Mouse (Mus musculus) monocyte, adult 5-6 weeks (primary cell): ENCODE results near the gene Ermard. TPM values are rescaled to one million over a fixed set of nuclear protein-coding genes. Genes with fewer than 3 reads are reported as not detected.
A peak's percentile ranks its signal among the peaks of the same experiment; 100 is the strongest.
"Not testable (repeated sequence)": the region's sequence is repeated elsewhere in the genome, so short reads cannot be mapped to it uniquely, and the experiment has no call there.

Source experiments
- ATAC-seq: fragments of 153-309, 156-312 bp; replicated peaks from 2 replicates; pipeline ENCODE4 v1.8.0; 2017; ENCODE audit warnings: mild to moderate bottlenecking; ENCODE audit not compliant: low TSS enrichment, insufficient number of reproducible peaks, severe bottlenecking, poor library complexity, low FRiP score
- total RNA-seq: library from RNA; stranded (forward); fragments of 200-1000, 200-491, 200-594 nt; gene quantifications from 3 replicates; pipeline ENCODE4 v1.2.3, GENCODE M21; 2017

Ermard gene
- total RNA-seq, result 95.1 to 106 TPM (median 98.2 TPM) in 3 replicates

DNA sequence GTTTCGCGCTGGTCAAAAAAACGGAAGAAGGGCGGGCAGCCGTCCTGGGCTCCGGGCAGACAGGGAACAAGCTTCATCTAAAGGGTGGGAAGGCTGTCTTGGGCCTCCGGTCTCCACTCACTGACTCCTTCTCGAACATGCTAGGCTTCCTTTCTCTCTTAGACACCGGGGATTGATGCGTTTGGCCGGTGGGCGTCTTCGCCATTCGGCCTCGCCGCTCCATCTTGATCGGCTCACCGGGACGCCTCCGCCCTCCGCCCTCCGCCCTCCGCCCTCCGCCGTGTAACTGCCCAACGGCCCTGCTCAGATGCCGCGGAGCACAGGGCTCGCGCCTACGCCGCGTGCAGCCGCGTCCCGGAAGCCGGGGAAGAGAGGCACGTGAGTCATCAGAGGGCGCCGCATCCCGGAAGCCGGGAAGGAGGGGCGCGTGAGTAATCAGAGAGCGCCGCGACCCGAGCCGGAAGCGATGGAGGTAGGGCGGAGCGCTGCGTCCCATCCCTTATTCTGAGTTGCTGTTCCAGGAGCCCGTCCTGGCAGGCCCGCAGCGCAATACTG, at the start of gene Ermard, which contains the start of the genes Tcte3 and Gm3448:
Gene Ermard (plus strand): TSS at position 34 of the 555 bp plus-strand sequence.
Gene Tcte3 (minus strand): TSS at position 314 of the 555 bp plus-strand sequence.
Gene Gm3448 (minus strand): TSS at position 363 of the 555 bp plus-strand sequence.
- ATAC-seq, result peak; percentile 94

DNA sequence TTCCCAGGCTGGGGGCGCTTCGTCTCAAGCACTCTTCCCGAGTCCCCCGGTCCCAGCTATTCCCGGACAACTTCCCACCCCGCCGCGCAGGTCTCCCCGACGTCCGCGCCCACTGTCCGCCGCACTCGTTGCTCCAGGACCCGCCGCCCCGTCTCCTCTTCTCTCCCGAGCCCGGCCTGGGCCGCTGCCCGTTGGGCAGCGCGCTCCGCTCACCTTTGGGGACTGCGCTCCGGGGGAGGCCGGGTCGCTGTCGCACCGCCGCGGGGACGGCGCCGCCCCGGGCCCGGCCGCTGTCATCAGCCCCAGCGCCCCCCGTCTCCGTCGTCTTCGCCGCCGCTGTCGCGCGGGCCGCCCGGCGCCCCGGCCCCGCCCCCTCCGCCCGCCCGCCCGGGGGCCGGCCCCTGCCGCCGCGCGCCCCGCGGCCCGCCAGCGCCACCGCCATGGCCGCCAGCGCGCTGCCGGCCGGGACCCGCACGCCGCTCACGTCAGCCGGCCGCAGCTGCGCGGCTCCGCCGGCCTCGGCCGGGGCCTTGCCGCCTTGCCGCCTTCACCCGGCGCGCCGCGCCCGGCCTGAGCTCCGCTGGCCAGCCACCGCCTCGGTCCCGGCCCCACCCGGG, 48.4 kb upstream of the Ermard start:
- ATAC-seq, result not testable (repeated sequence)

DNA sequence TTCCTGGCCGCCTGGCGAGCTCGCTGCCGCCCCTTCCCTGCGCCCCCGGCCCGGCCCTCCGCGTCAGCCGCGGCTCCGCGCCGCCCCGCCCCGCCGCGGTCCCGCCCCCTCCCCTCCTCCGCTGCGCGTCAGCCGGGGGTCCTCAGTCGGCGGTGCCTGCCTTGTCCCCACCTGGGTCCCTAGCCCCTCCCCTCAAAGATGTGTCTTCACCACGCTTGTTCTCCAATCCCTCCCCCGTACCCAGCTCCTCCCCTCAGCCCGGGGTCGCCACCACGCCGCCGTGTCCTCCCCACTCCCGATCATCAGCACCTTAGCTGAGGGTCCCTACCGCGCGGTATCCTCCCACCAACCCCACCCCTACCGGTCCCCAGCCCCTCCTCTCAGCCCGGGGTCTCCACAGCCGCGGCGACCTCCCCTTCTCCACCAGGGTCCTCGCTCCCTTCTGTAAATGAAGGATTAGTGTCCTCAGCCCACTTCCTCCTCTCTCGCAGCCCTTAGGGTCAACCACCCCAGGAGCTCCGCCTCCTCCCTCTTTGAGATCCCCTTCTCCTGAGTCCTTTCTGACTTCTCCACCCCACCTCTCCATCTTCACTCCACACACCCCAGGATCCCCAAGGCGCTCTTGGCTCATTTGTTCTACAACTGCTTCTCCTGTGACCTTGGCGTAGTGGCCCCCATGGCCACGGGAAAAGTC, 47.7 kb upstream of the Ermard start:
- peak; percentile 33 for ATAC-seq

DNA sequence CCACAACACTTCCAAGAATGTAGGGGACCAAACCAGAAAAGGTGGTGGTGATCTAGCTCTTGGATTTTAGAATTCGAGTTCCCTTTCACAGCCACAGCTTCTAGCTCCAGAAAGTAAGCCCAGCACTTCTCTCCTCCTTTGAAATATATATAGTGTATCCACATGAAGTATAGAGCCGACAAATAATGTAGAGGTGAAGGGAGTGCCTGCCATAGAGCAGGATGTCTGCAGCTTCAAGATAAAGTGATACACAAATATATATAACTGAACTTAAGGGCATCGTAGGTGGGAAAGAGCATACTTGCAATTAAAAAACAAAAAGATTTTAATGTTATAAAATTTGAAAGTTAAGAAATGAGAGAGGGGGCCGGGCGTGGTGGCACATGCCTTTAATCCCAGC, 46.9 kb upstream of the Ermard start:
- ATAC-seq, result not testable (repeated sequence)

DNA sequence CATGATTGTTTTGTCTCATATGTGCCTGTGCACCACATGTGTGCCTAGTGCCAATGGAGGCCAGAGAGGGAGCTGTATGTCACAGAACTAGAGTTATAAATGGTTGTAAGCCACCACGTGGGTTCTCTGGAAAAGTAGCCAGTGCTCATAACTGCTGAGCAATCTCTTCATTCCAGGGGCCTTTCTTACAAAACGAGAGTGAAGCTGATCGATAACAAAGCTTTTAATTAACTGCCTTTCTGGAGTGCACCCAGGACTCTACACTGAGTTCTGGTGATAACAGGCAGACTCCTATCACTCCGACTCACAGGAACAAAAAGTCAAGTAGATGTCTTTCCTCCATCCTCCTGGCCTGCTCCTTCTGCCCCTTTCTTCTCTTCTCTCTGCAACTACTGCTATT, 41.0 kb upstream of the Ermard start:
- ATAC-seq, result not testable (repeated sequence)

DNA sequence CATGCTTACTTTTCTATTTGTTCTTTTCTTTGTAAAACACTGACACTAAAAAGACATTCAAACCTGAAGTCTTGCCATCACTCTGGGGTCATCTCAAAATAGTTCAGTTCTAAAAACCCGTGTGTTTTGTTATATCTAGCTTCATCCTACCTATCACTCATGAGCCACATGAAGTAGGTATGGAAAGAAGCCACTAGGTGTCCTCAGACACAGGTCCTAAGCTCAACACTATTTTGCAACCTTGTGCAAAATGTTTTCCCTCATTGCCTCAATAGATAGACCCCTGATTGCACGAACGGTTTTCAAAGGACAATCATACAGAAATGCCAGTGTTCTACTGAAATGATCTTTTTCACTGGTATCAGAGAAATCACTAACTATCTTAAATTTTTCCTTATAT, 31.9 kb upstream of the Ermard start:
- ATAC-seq, result peak; percentile 72

DNA sequence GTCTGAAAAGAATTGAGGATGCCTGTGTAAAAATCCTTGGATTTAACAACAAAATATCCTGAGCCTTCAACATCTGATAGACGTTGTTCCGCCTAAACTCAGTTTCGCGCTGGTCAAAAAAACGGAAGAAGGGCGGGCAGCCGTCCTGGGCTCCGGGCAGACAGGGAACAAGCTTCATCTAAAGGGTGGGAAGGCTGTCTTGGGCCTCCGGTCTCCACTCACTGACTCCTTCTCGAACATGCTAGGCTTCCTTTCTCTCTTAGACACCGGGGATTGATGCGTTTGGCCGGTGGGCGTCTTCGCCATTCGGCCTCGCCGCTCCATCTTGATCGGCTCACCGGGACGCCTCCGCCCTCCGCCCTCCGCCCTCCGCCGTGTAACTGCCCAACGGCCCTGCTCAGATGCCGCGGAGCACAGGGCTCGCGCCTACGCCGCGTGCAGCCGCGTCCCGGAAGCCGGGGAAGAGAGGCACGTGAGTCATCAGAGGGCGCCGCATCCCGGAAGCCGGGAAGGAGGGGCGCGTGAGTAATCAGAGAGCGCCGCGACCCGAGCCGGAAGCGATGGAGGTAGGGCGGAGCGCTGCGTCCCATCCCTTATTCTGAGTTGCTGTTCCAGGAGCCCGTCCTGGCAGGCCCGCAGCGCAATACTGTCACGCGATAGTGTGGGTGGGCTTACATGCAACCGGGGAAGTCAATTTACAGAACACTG, 31.1 kb upstream of the Ermard start, which contains the start of gene Gm3435:
Gene Gm3435 (plus strand): TSS at position 471 of the 708 bp plus-strand sequence.
- ATAC-seq, result peak; percentile 95

DNA sequence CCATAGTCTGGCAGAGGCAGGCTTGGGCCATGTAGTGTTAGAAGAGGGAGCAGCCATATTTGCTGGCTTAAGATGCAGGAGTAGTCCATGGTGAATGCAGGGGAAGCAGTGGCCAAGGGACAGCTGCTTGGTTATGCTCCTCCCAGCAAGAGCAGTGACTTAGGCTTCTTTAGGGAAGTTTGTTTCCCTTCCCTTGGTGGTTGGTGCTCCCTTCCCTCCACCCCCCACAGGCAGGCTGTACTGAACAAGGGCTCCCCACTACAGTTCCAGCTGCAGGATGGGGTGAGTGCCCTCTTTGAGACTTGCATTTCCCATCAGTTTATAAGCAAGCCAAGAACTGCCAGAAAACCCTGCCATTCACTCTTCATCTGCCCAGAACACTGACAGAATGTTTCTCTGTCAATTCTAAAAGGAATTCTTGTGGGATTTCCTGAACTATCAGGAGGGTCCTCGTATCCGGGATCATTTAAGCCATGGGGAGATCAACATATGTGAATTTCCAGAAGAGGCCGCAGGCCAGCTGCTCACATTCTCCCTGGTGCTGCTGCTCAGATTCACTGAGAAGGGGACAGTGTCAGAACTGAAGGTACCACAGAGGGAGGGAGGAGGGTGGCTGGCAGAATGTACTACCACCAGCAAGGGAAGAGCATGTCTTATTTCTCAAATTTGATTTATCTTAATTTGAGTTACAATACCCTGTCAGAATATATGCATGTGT, 19.3 kb upstream of the Ermard start:
- peak; percentile 55 for ATAC-seq

DNA sequence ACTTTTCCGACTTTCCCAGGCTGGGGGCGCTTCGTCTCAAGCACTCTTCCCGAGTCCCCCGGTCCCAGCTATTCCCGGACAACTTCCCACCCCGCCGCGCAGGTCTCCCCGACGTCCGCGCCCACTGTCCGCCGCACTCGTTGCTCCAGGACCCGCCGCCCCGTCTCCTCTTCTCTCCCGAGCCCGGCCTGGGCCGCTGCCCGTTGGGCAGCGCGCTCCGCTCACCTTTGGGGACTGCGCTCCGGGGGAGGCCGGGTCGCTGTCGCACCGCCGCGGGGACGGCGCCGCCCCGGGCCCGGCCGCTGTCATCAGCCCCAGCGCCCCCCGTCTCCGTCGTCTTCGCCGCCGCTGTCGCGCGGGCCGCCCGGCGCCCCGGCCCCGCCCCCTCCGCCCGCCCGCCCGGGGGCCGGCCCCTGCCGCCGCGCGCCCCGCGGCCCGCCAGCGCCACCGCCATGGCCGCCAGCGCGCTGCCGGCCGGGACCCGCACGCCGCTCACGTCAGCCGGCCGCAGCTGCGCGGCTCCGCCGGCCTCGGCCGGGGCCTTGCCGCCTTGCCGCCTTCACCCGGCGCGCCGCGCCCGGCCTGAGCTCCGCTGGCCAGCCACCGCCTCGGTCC, 17.0 kb upstream of the Ermard start:
- ATAC-seq, result not testable (repeated sequence)

DNA sequence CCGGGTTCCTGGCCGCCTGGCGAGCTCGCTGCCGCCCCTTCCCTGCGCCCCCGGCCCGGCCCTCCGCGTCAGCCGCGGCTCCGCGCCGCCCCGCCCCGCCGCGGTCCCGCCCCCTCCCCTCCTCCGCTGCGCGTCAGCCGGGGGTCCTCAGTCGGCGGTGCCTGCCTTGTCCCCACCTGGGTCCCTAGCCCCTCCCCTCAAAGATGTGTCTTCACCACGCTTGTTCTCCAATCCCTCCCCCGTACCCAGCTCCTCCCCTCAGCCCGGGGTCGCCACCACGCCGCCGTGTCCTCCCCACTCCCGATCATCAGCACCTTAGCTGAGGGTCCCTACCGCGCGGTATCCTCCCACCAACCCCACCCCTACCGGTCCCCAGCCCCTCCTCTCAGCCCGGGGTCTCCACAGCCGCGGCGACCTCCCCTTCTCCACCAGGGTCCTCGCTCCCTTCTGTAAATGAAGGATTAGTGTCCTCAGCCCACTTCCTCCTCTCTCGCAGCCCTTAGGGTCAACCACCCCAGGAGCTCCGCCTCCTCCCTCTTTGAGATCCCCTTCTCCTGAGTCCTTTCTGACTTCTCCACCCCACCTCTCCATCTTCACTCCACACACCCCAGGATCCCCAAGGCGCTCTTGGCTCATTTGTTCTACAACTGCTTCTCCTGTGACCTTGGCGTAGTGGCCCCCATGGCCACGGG, 16.4 kb upstream of the Ermard start:
- peak; percentile 41 for ATAC-seq

DNA sequence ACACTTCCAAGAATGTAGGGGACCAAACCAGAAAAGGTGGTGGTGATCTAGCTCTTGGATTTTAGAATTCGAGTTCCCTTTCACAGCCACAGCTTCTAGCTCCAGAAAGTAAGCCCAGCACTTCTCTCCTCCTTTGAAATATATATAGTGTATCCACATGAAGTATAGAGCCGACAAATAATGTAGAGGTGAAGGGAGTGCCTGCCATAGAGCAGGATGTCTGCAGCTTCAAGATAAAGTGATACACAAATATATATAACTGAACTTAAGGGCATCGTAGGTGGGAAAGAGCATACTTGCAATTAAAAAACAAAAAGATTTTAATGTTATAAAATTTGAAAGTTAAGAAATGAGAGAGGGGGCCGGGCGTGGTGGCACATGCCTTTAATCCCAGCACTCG, 15.5 kb upstream of the Ermard start:
- ATAC-seq, result not testable (repeated sequence)

DNA sequence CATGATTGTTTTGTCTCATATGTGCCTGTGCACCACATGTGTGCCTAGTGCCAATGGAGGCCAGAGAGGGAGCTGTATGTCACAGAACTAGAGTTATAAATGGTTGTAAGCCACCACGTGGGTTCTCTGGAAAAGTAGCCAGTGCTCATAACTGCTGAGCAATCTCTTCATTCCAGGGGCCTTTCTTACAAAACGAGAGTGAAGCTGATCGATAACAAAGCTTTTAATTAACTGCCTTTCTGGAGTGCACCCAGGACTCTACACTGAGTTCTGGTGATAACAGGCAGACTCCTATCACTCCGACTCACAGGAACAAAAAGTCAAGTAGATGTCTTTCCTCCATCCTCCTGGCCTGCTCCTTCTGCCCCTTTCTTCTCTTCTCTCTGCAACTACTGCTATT, 9.6 kb upstream of the Ermard start:
- not testable (repeated sequence) for ATAC-seq

DNA sequence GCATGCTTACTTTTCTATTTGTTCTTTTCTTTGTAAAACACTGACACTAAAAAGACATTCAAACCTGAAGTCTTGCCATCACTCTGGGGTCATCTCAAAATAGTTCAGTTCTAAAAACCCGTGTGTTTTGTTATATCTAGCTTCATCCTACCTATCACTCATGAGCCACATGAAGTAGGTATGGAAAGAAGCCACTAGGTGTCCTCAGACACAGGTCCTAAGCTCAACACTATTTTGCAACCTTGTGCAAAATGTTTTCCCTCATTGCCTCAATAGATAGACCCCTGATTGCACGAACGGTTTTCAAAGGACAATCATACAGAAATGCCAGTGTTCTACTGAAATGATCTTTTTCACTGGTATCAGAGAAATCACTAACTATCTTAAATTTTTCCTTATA, 553 bp upstream of the Ermard start:
- peak; percentile 67 for ATAC-seq

DNA sequence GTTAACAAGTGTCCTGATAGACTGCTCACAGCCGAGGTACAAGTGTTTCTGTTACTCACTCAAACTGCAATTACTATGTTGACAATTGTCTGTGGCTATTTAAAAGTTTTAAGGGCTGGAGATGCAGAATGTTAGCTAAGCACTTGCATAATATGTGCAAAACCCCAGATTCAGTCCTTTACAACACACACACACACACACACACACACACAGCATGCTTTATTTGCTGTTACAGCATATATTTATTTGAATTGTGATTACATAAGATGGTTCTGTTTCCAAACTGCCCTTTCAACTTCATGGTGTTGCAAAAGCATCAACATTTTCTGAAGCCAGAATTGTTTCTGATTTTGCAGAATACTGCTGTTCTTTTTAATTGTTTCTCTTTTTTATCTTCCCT, 9.3 kb downstream of the Ermard start:
- ATAC-seq, result not testable (repeated sequence)

DNA sequence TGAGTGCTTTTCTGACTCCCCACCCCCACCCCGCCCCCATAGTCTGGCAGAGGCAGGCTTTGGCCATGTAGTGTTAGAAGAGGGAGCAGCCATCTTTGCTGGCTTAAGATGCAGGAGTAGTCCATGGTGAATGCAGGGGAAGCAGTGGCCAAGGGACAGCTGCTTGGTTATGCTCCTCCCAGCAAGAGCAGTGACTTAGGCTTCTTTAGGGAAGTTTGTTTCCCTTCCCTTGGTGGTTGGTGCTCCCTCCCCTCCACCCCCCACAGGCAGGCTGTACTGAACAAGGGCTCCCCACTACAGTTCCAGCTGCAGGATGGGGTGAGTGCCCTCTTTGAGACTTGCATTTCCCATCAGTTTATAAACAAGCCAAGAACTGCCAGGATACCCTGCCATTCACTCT, 11.8 kb downstream of the Ermard start:
- ATAC-seq, result peak; percentile 79

DNA sequence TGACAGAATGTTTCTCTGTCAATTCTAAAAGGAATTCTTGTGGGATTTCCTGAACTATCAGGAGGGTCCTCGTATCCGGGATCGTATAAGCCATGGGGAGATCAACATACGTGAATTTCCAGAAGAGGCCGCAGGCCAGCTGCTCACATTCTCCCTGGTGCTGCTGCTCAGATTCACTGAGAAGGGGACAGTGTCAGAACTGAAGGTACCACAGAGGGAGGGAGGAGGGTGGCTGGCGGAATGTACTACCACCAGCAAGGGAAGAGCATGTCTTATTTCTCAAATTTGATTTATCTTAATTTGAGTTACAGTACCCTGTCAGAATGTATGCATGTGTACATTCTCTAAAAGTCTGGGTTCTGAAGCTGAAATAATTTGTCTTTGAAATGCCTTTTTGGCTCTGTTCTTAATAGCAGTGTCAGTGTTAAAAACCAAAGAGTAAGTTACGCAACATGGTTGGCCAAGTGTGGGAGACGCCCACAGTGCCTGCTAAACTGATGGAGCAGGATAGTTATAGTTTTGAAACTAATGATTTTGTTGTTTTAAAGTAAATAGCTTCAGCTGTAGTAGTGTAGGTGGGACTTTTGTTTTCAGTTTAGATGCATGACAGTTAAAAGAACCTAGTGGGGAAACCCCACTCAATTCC, 12.3 kb downstream of the Ermard start:
- peak; percentile 45; the same call in 1 of the 2 replicates for ATAC-seq

DNA sequence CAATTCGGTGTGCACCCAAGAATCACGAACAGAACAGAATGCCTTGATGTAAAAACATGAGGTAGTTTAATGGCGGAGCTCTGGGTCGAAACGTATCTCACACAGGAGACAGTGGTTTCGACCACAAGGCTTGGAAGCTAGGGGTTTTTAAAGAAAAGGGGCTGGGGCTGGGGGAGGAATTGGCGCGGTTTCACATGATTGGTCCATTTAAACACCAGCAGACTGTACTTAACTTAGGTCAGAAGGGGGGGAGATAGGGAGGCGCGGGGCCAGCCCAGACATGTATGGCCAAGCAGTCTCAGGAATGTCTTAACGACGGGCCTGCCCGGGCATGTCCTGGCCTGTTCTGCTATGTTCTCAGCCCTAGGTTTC, 12.8 kb downstream of the Ermard start:
- not testable (repeated sequence) for ATAC-seq
